Mouse (Mus musculus): ENCODE data around the gene Lgals3bp. TPM values are rescaled to one million over a fixed set of nuclear protein-coding genes. Genes with fewer than 3 reads are reported as not detected.

Gene Lgals3bp
- polyA plus RNA-seq, 1 experiment from 2014 or later, result 4.8 TPM

- Histone ChIP-seq H3K4me3 (no peak overlapping the region), H3K27me3 (no peaks in the 10 kb centered on the region), H3K4me2 (no peak overlapping the region), H3K9ac (0 out of 2 replicates have a peak overlapping the region, but pooled peaks have one; percentile 24), H3K36me3 (peaks cover 70% of the 10 kb centered on the region), H3K27ac (no peak overlapping the region), H3K9me3 (no peaks in the 10 kb centered on the region), H3K4me1 (replicated peaks) (peaks cover 4% of the 10 kb centered on the region)
- 86% methylated on average over 18 of the region's 18 CpGs for WGBS
- ATAC-seq (ENCODE audit: low FRiP score), result no peak
These were observed 6.3 kb upstream of the Lgals3bp start for GRCm38 (mm10) chr11:118408051-118408740.

GRCm38 (mm10) chr11:118407318-118407910 is 5.5 kb upstream of the Lgals3bp start:
- no peak overlapping the region for H3K4me2 ChIP-seq
- no peaks in the 10 kb centered on the region for H3K9me3 ChIP-seq
- no peak overlapping the region for H3K27ac ChIP-seq
- 88% methylated on average over 23 of the region's 23 CpGs for WGBS
- H3K4me1 ChIP-seq (replicated peaks), result no peaks in the 10 kb centered on the region
- ATAC-seq (ENCODE audit: low FRiP score), result no peak
- H3K9ac ChIP-seq, result no peak overlapping the region
- no peak overlapping the region for H3K4me3 ChIP-seq
- H3K36me3 ChIP-seq, result peaks cover 69% of the 10 kb centered on the region
- H3K27me3 ChIP-seq, result no peaks in the 10 kb centered on the region

GRCm38 (mm10) chr11:118406521-118406920 is 4.6 kb upstream of the Lgals3bp start:
- Histone ChIP-seq H3K9me3 (no peaks in the 10 kb centered on the region), H3K27ac (no peak overlapping the region), H3K4me3 (no peak overlapping the region), H3K4me2 (no peak overlapping the region), H3K4me1 (replicated peaks) (0 out of 2 replicates have a peak, but pooled peaks cover 3% of the 10 kb centered on the region), H3K27me3 (no peaks in the 10 kb centered on the region), H3K36me3 (peaks cover 63% of the 10 kb centered on the region), H3K9ac (no peak overlapping the region)
- ATAC-seq (ENCODE audit: low FRiP score), result no peak
- WGBS, result 88% methylated on average over 5 of the region's 5 CpGs

GRCm38 (mm10) chr11:118405311-118405710 is 3.4 kb upstream of the Lgals3bp start:
- Histone ChIP-seq H3K27me3 (no peaks in the 10 kb centered on the region), H3K4me2 (no peak overlapping the region), H3K4me3 (no peak overlapping the region), H3K9me3 (no peaks in the 10 kb centered on the region), H3K36me3 (peaks cover 51% of the 10 kb centered on the region), H3K4me1 (replicated peaks) (peaks cover 12% of the 10 kb centered on the region), H3K9ac (no peak overlapping the region), H3K27ac (no peak overlapping the region)
- ATAC-seq (ENCODE audit: low FRiP score), result no peak
- WGBS, result 97% methylated on average over 8 of the region's 8 CpGs

GRCm38 (mm10) chr11:118403951-118404899 is 2.3 kb upstream of the Lgals3bp start:
- H3K27me3 ChIP-seq, result no peaks in the 10 kb centered on the region
- no peak for ATAC-seq (ENCODE audit: low FRiP score)
- WGBS, result 70% methylated on average over 6 of the region's 6 CpGs

GRCm38 (mm10) chr11:118403183-118403582 is 1.3 kb upstream of the Lgals3bp start:
- Histone ChIP-seq H3K4me3 (no peak overlapping the region), H3K4me1 (replicated peaks) (peaks cover 14% of the 10 kb centered on the region), H3K27ac (no peak overlapping the region), H3K9ac (no peak overlapping the region), H3K9me3 (no peaks in the 10 kb centered on the region), H3K36me3 (peaks cover 31% of the 10 kb centered on the region), H3K4me2 (no peak overlapping the region), H3K27me3 (no peaks in the 10 kb centered on the region)
- ATAC-seq (ENCODE audit: low FRiP score), result no peak
- WGBS, result 90% methylated on average over 2 of the region's 2 CpGs

More at GRCm38 (mm10) chr11:118403951-118404899, 2.3 kb upstream of the Lgals3bp start:
- Histone ChIP-seq H3K4me1 (replicated peaks) (peaks cover 14% of the 10 kb centered on the region), H3K9me3 (no peaks in the 10 kb centered on the region), H3K27ac (no peak overlapping the region), H3K4me3 (no peak overlapping the region), H3K4me2 (no peak overlapping the region), H3K9ac (no peak overlapping the region), H3K36me3 (peaks cover 40% of the 10 kb centered on the region)

- 86% methylated on average over 4 of the region's 4 CpGs for WGBS
- H3K9me3 ChIP-seq, result no peaks in the 10 kb centered on the region
- 0 out of 2 replicates have a peak overlapping the region, but pooled peaks have one; percentile 3 for H3K27ac ChIP-seq
- no peak overlapping the region for H3K9ac ChIP-seq
- H3K4me1 ChIP-seq (replicated peaks), result peaks cover 14% of the 10 kb centered on the region
- H3K36me3 ChIP-seq, result peaks cover 14% of the 10 kb centered on the region
- no peak overlapping the region for H3K4me3 ChIP-seq
- no peak for ATAC-seq (ENCODE audit: low FRiP score)
- no peaks in the 10 kb centered on the region for H3K27me3 ChIP-seq
- no peak overlapping the region for H3K4me2 ChIP-seq
These were observed 697 bp downstream of the Lgals3bp start for GRCm38 (mm10) chr11:118401195-118401594.

GRCm38 (mm10) chr11:118400566-118400936 is 1.3 kb downstream of the Lgals3bp start:
- 0 out of 2 replicates have a peak overlapping the region, but pooled peaks have one; percentile 3 for H3K27ac ChIP-seq
- no peak overlapping the region for H3K9ac ChIP-seq
- H3K4me3 ChIP-seq, result no peak overlapping the region
- peaks cover 14% of the 10 kb centered on the region for H3K4me1 ChIP-seq (replicated peaks)
- no peaks in the 10 kb centered on the region for H3K9me3 ChIP-seq
- no peak for ATAC-seq (ENCODE audit: low FRiP score)
- H3K4me2 ChIP-seq, result no peak overlapping the region
- peaks cover 14% of the 10 kb centered on the region for H3K36me3 ChIP-seq
- 42% methylated on average over 6 of the region's 6 CpGs for WGBS
- no peaks in the 10 kb centered on the region for H3K27me3 ChIP-seq

- Histone ChIP-seq H3K36me3 (0 out of 2 replicates have a peak, but pooled peaks cover 9% of the 10 kb centered on the region), H3K9me3 (no peaks in the 10 kb centered on the region), H3K4me1 (replicated peaks) (peaks cover 14% of the 10 kb centered on the region), H3K4me2 (no peak overlapping the region), H3K27me3 (no peaks in the 10 kb centered on the region), H3K9ac (no peak overlapping the region), H3K27ac (no peak overlapping the region), H3K4me3 (no peak overlapping the region)
- 75% methylated on average over 5 of the region's 5 CpGs for WGBS
- ATAC-seq (ENCODE audit: low FRiP score), result no peak
These were observed 1.9 kb downstream of the Lgals3bp start for GRCm38 (mm10) chr11:118399891-118400565.

- 93% methylated on average over 26 of the region's 26 CpGs for WGBS
- Histone ChIP-seq H3K4me1 (replicated peaks) (peaks cover 14% of the 10 kb centered on the region), H3K36me3 (0 out of 2 replicates have a peak, but pooled peaks cover 9% of the 10 kb centered on the region), H3K4me3 (no peak overlapping the region), H3K4me2 (no peak overlapping the region), H3K9ac (no peak overlapping the region), H3K9me3 (no peaks in the 10 kb centered on the region), H3K27me3 (no peaks in the 10 kb centered on the region), H3K27ac (no peak overlapping the region)
- no peak for ATAC-seq (ENCODE audit: low FRiP score)
These were observed 3.9 kb downstream of the Lgals3bp start for GRCm38 (mm10) chr11:118397806-118398530.

- WGBS, result 56% methylated on average over 6 of the region's 6 CpGs
- Histone ChIP-seq H3K27me3 (no peaks in the 10 kb centered on the region), H3K27ac (no peak overlapping the region)
These were observed 7.4 kb downstream of the Lgals3bp start for GRCm38 (mm10) chr11:118394538-118394937.

More at GRCm38 (mm10) chr11:118394538-118394937, 7.4 kb downstream of the Lgals3bp start:
- Histone ChIP-seq H3K4me1 (replicated peaks) (no peaks in the 10 kb centered on the region), H3K4me2 (no peak overlapping the region), H3K9me3 (no peaks in the 10 kb centered on the region), H3K36me3 (0 out of 2 replicates have a peak, but pooled peaks cover 9% of the 10 kb centered on the region), H3K4me3 (no peak overlapping the region), H3K9ac (no peak overlapping the region; the same call in 1 of the 2 replicates)
- no peak for ATAC-seq (ENCODE audit: low FRiP score)
